Mouse (Mus musculus): ENCODE measurements around the gene Hnrnph1. TPM values are rescaled to one million over a fixed set of nuclear protein-coding genes. Genes with fewer than 3 reads are reported as not detected.

The Hnrnph1 gene
- total RNA-seq, 1 experiment from 2014 or later, result 269 TPM

GRCm38 (mm10) chr11:50403367-50404014 lies 26.7 kb downstream of the Hnrnph1 start:
- DNase-seq, result peak; percentile 83

- peak; percentile 32 for DNase-seq
Observed at GRCm38 (mm10) chr11:50407235-50407634, 30.4 kb downstream of the Hnrnph1 start.

GRCm38 (mm10) chr11:50415563-50416241 lies 38.9 kb downstream of the Hnrnph1 start:
- DNase-seq, result no peak

- peak; percentile 47 for DNase-seq
Observed at GRCm38 (mm10) chr11:50417856-50418255, 41.1 kb downstream of the Hnrnph1 start.

- no peak for DNase-seq
Observed at GRCm38 (mm10) chr11:50421461-50421860, 44.7 kb downstream of the Hnrnph1 start.

GRCm38 (mm10) chr11:50421934-50422780 lies 45.4 kb downstream of the Hnrnph1 start:
- peak; percentile 87 for DNase-seq

- no peak for DNase-seq
Observed at GRCm38 (mm10) chr11:50426056-50426455, 49.3 kb downstream of the Hnrnph1 start.

- peak; percentile 90 for DNase-seq
Observed at GRCm38 (mm10) chr11:50430277-50431133, 53.7 kb downstream of the Hnrnph1 start, which contains the start of gene Rufy1. TSS of gene Rufy1 (minus strand) at chr11:50431125.

- peak; percentile 22 for DNase-seq
Observed at GRCm38 (mm10) chr11:50431134-50432068, 54.6 kb downstream of the Hnrnph1 start.

GRCm38 (mm10) chr11:50432069-50432440 lies 55.3 kb downstream of the Hnrnph1 start:
- no peak for DNase-seq

GRCm38 (mm10) chr11:50432896-50433295 lies 56.1 kb downstream of the Hnrnph1 start:
- no peak for DNase-seq

Small RNA genes lying within 50 kb of the gene (microRNA-seq; reads per million reads assigned to microRNA genes)
- 0 reads per million in 2 experiments for gene Mir804

Other genes with a start within 250 kb of the Hnrnph1 start
- 75.9 and 86.7 TPM in 2 replicates for gene Tbc1d9b, start 245.6 kb upstream of the Hnrnph1 start, total RNA-seq (2021)
- gene Mrnip, start 202.5 kb upstream of the Hnrnph1 start, total RNA-seq (2021), result 12.9 and 13.6 TPM in 2 replicates
- 356 and 366 TPM in 2 replicates for gene Sqstm1, start 166.2 kb upstream of the Hnrnph1 start, total RNA-seq (2021)
- 103 and 113 TPM in 2 replicates for gene Mgat4b, start 166.1 kb upstream of the Hnrnph1 start, total RNA-seq (2021)
- gene Ltc4s, start 138.4 kb upstream of the Hnrnph1 start, total RNA-seq (2021), result 10.4 and 11.3 TPM in 2 replicates
- 24.0 and 25.1 TPM in 2 replicates for gene Maml1, start 84.7 kb upstream of the Hnrnph1 start, total RNA-seq (2021)
- gene Canx, start 51.3 kb upstream of the Hnrnph1 start, total RNA-seq (2021), result 347 and 361 TPM in 2 replicates
- gene Cby3, start 22.5 kb upstream of the Hnrnph1 start, total RNA-seq (2021), result not detected in 2 replicates
- gene Rufy1, start 54.1 kb downstream of the Hnrnph1 start, total RNA-seq (2021), result 27.1 and 29.5 TPM in 2 replicates
- gene Adamts2, start 225.1 kb downstream of the Hnrnph1 start, total RNA-seq (2021), result 14.2 and 14.4 TPM in 2 replicates